Mouse (Mus musculus): ENCODE results near the gene Lsr. TPM values are rescaled to one million over a fixed set of nuclear protein-coding genes. Genes with fewer than 3 reads are reported as not detected.
"Not testable (repeated sequence)": the region's sequence is repeated elsewhere in the genome, so short reads cannot be mapped to it uniquely, and the experiment has no call there.

The Lsr gene
- total and polyA plus RNA-seq, 2 experiments from 2014 or later = 23.9 to 30.3 TPM

GRCm38 (mm10) chr7:30935422-30936099, 37.7 kb downstream of the Lsr start:
- DNase-seq (ENCODE audit: low spot score) = not testable (repeated sequence)

GRCm38 (mm10) chr7:30924581-30924980, 48.7 kb downstream of the Lsr start, which contains the start of gene Hamp2:
TSS of gene Hamp2 (minus strand) at chr7:30924681.
- not testable (repeated sequence) for ATAC-seq (ENCODE audit: low FRiP score); H3K4me1 ChIP-seq (ENCODE audit: insufficient read depth, low read length); H3K27me3 ChIP-seq (ENCODE audit: insufficient read depth, low read length); H3K9me3 ChIP-seq (ENCODE audit: low read length); H3K9ac ChIP-seq (replicated peaks; ENCODE audit: low read length, poor library complexity, severe bottlenecking); H3K36me3 ChIP-seq (ENCODE audit: insufficient read depth, low read length); DNase-seq (ENCODE audit: low spot score); H3K27ac ChIP-seq (ENCODE audit: low read depth, low read length); H3K4me2 ChIP-seq (ENCODE audit: low read depth, low read length, poor library complexity, severe bottlenecking); H3K4me3 ChIP-seq (ENCODE audit: low read depth, low read length)
- WGBS = 77% methylated on average over 2 of the region's 2 CpGs

More at GRCm38 (mm10) chr7:30935422-30936099, 37.7 kb downstream of the Lsr start:
- not testable (repeated sequence) for H3K4me2 ChIP-seq (ENCODE audit: low read depth, low read length, poor library complexity, severe bottlenecking); H3K4me3 ChIP-seq (ENCODE audit: low read depth, low read length); H3K4me1 ChIP-seq (ENCODE audit: insufficient read depth, low read length); H3K36me3 ChIP-seq (ENCODE audit: insufficient read depth, low read length); H3K9ac ChIP-seq (replicated peaks; ENCODE audit: low read length, poor library complexity, severe bottlenecking); H3K27me3 ChIP-seq (ENCODE audit: insufficient read depth, low read length); H3K27ac ChIP-seq (ENCODE audit: low read depth, low read length); ATAC-seq (ENCODE audit: low FRiP score); H3K9me3 ChIP-seq (ENCODE audit: low read length)
- WGBS = 74% methylated on average over 6 of the region's 6 CpGs

- Histone ChIP-seq H3K27ac (ENCODE audit: low read depth, low read length) (no peak overlapping the region), H3K4me1 (ENCODE audit: insufficient read depth, low read length) (no peaks in the 10 kb centered on the region), H3K4me2 (ENCODE audit: low read depth, low read length, poor library complexity, severe bottlenecking) (no peak overlapping the region), H3K27me3 (ENCODE audit: insufficient read depth, low read length) (no peaks in the 10 kb centered on the region), H3K4me3 (ENCODE audit: low read depth, low read length) (no peak overlapping the region), H3K9ac (replicated peaks; ENCODE audit: low read length, poor library complexity, severe bottlenecking) (no peak overlapping the region), H3K36me3 (ENCODE audit: insufficient read depth, low read length) (no peaks in the 10 kb centered on the region), H3K9me3 (ENCODE audit: low read length) (no peaks in the 10 kb centered on the region)
- ATAC-seq (ENCODE audit: low FRiP score) = no peak
- TF ChIP-seq CTCF (IDR thresholded peaks at IDR 0.05) = no peak
- no peak for DNase-seq (ENCODE audit: low spot score)
- 59% methylated on average over 3 of the region's 3 CpGs for WGBS
Observed at GRCm38 (mm10) chr7:30924071-30924470, 49.2 kb downstream of the Lsr start.

- WGBS = 58% methylated on average over 3 of the region's 3 CpGs
- not testable (repeated sequence) for DNase-seq (ENCODE audit: low spot score); ATAC-seq (ENCODE audit: low FRiP score); H3K9me3 ChIP-seq (ENCODE audit: low read length); H3K27ac ChIP-seq (ENCODE audit: low read depth, low read length); H3K4me2 ChIP-seq (ENCODE audit: low read depth, low read length, poor library complexity, severe bottlenecking); H3K9ac ChIP-seq (replicated peaks; ENCODE audit: low read length, poor library complexity, severe bottlenecking); H3K4me3 ChIP-seq (ENCODE audit: low read depth, low read length); H3K27me3 ChIP-seq (ENCODE audit: insufficient read depth, low read length); H3K4me1 ChIP-seq (ENCODE audit: insufficient read depth, low read length); H3K36me3 ChIP-seq (ENCODE audit: insufficient read depth, low read length)
Observed at GRCm38 (mm10) chr7:30922490-30922889, 50.8 kb downstream of the Lsr start.

GRCm38 (mm10) chr7:30920217-30920616, 53.0 kb downstream of the Lsr start:
- no peaks in the 10 kb centered on the region for H3K27me3 ChIP-seq (ENCODE audit: insufficient read depth, low read length)
- DNase-seq (ENCODE audit: low spot score) = no peak
- H3K36me3 ChIP-seq (ENCODE audit: insufficient read depth, low read length) = no peaks in the 10 kb centered on the region
- H3K9me3 ChIP-seq (ENCODE audit: low read length) = no peaks in the 10 kb centered on the region
- H3K4me3 ChIP-seq (ENCODE audit: low read depth, low read length) = no peak overlapping the region
- no peak for TF ChIP-seq CTCF (IDR thresholded peaks at IDR 0.05)
- H3K9ac ChIP-seq (replicated peaks; ENCODE audit: low read length, poor library complexity, severe bottlenecking) = no peak overlapping the region
- no peaks in the 10 kb centered on the region for H3K4me1 ChIP-seq (ENCODE audit: insufficient read depth, low read length)
- WGBS = 56% methylated on average over 3 of the region's 3 CpGs
- no peak for ATAC-seq (ENCODE audit: low FRiP score)
- H3K27ac ChIP-seq (ENCODE audit: low read depth, low read length) = no peak overlapping the region
- H3K4me2 ChIP-seq (ENCODE audit: low read depth, low read length, poor library complexity, severe bottlenecking) = no peak overlapping the region

GRCm38 (mm10) chr7:30917219-30917618, 56.0 kb downstream of the Lsr start:
- Histone ChIP-seq H3K9me3 (ENCODE audit: low read length) (no peaks in the 10 kb centered on the region), H3K9ac (replicated peaks; ENCODE audit: low read length, poor library complexity, severe bottlenecking) (no peak overlapping the region), H3K4me3 (ENCODE audit: low read depth, low read length) (no peak overlapping the region), H3K36me3 (ENCODE audit: insufficient read depth, low read length) (no peaks in the 10 kb centered on the region), H3K27ac (ENCODE audit: low read depth, low read length) (no peak overlapping the region), H3K4me1 (ENCODE audit: insufficient read depth, low read length) (no peaks in the 10 kb centered on the region), H3K27me3 (ENCODE audit: insufficient read depth, low read length) (no peaks in the 10 kb centered on the region), H3K4me2 (ENCODE audit: low read depth, low read length, poor library complexity, severe bottlenecking) (no peak overlapping the region)
- no peak for TF ChIP-seq CTCF (IDR thresholded peaks at IDR 0.05)
- DNase-seq (ENCODE audit: low spot score) = no peak
- ATAC-seq (ENCODE audit: low FRiP score) = no peak
- WGBS = 42% methylated on average over 4 of the region's 4 CpGs
